Mouse (Mus musculus): ENCODE data around the gene Gm42878. TPM values are rescaled to one million over a fixed set of nuclear protein-coding genes. Genes with fewer than 3 reads are reported as not detected.

Gm42878 gene
- polyA plus RNA-seq, 1 experiment from 2014 or later = 0.46 TPM

- ATAC-seq (ENCODE audit: insufficient number of reproducible peaks, insufficient read depth, low FRiP score, low TSS enrichment) = no peak
- H3K4me1 ChIP-seq = no peaks in the 10 kb centered on the region
- H3K27ac ChIP-seq = no peak overlapping the region
- H3K9ac ChIP-seq = no peak overlapping the region
- H3K9me3 ChIP-seq = no peaks in the 10 kb centered on the region
- no peak overlapping the region for H3K4me2 ChIP-seq (replicated peaks)
- no peaks in the 10 kb centered on the region for H3K36me3 ChIP-seq
- H3K4me3 ChIP-seq = no peak overlapping the region
- 78% methylated on average over 1 of the region's 1 CpGs for WGBS
- H3K27me3 ChIP-seq = no peaks in the 10 kb centered on the region
These were observed 69.2 kb downstream of the Gm42878 start for GRCm38 (mm10) chr5:121476040-121476439.

- WGBS = 68% methylated on average over 7 of the region's 7 CpGs
- no peak for ATAC-seq (ENCODE audit: insufficient number of reproducible peaks, insufficient read depth, low FRiP score, low TSS enrichment)
- no peaks in the 10 kb centered on the region for H3K4me1 ChIP-seq
- no peak overlapping the region for H3K27ac ChIP-seq
- no peaks in the 10 kb centered on the region for H3K36me3 ChIP-seq
- no peaks in the 10 kb centered on the region for H3K9me3 ChIP-seq
- H3K4me2 ChIP-seq (replicated peaks) = no peak overlapping the region
- H3K9ac ChIP-seq = no peak overlapping the region
- no peaks in the 10 kb centered on the region for H3K27me3 ChIP-seq
- H3K4me3 ChIP-seq = no peak overlapping the region
These were observed 70.7 kb downstream of the Gm42878 start for GRCm38 (mm10) chr5:121474610-121475009.

GRCm38 (mm10) chr5:121472411-121472810 is 72.9 kb downstream of the Gm42878 start:
- Histone ChIP-seq H3K27ac (no peak overlapping the region), H3K36me3 (no peaks in the 10 kb centered on the region), H3K9ac (no peak overlapping the region), H3K9me3 (no peaks in the 10 kb centered on the region), H3K27me3 (no peaks in the 10 kb centered on the region), H3K4me2 (replicated peaks) (no peak overlapping the region), H3K4me1 (no peaks in the 10 kb centered on the region), H3K4me3 (no peak overlapping the region)
- ATAC-seq (ENCODE audit: insufficient number of reproducible peaks, insufficient read depth, low FRiP score, low TSS enrichment) = no peak
- 78% methylated on average over 2 of the region's 2 CpGs for WGBS

GRCm38 (mm10) chr5:121469566-121469965 is 75.7 kb downstream of the Gm42878 start:
- H3K4me2 ChIP-seq (replicated peaks) = no peak overlapping the region
- 30% methylated on average over 3 of the region's 3 CpGs for WGBS
- no peak overlapping the region for H3K27ac ChIP-seq
- ATAC-seq (ENCODE audit: insufficient number of reproducible peaks, insufficient read depth, low FRiP score, low TSS enrichment) = no peak
- H3K4me3 ChIP-seq = no peak overlapping the region
- H3K9ac ChIP-seq = no peak overlapping the region
- H3K27me3 ChIP-seq = no peaks in the 10 kb centered on the region
- H3K4me1 ChIP-seq = no peaks in the 10 kb centered on the region
- H3K9me3 ChIP-seq = no peaks in the 10 kb centered on the region
- no peaks in the 10 kb centered on the region for H3K36me3 ChIP-seq

Other genes starting within 250 kb of the Gm42878 start
- 81.0 and 87.6 TPM in 2 replicates for gene Trafd1, start 159.8 kb downstream of the Gm42878 start, polyA plus RNA-seq (2016; fragmentation: Nextera tagmentation; extraction: Ambion mirVana)
- gene Naa25, start 147.5 kb downstream of the Gm42878 start, polyA plus RNA-seq (2016; fragmentation: Nextera tagmentation; extraction: Ambion mirVana) = 40.7 and 41.8 TPM in 2 replicates
- 1.3 and 1.4 TPM in 2 replicates for gene Tmem116, start 93.6 kb downstream of the Gm42878 start, polyA plus RNA-seq (2016; fragmentation: Nextera tagmentation; extraction: Ambion mirVana)
- 135 and 137 TPM in 2 replicates for gene Erp29, start 93.0 kb downstream of the Gm42878 start, polyA plus RNA-seq (2016; fragmentation: Nextera tagmentation; extraction: Ambion mirVana)
- not detected in 2 replicates for gene Adam1b, start 42.0 kb downstream of the Gm42878 start, polyA plus RNA-seq (2016; fragmentation: Nextera tagmentation; extraction: Ambion mirVana)
- gene Adam1a, start within 50 bp of the Gm42878 start, polyA plus RNA-seq (2016; fragmentation: Nextera tagmentation; extraction: Ambion mirVana) = 2.0 and 2.1 TPM in 2 replicates
- 59.5 and 62.9 TPM in 2 replicates for gene Mapkapk5, start 423 bp upstream of the Gm42878 start, polyA plus RNA-seq (2016; fragmentation: Nextera tagmentation; extraction: Ambion mirVana)
- gene Aldh2, start 48.3 kb upstream of the Gm42878 start, polyA plus RNA-seq (2016; fragmentation: Nextera tagmentation; extraction: Ambion mirVana) = 235 and 258 TPM in 2 replicates
- 2.1 and 2.5 TPM in 2 replicates for gene Acad12, start 73.5 kb upstream of the Gm42878 start, polyA plus RNA-seq (2016; fragmentation: Nextera tagmentation; extraction: Ambion mirVana)
- gene Acad10, start 115.0 kb upstream of the Gm42878 start, polyA plus RNA-seq (2016; fragmentation: Nextera tagmentation; extraction: Ambion mirVana) = 1.6 and 2.2 TPM in 2 replicates
- 47.7 and 51.2 TPM in 2 replicates for gene Brap, start 115.1 kb upstream of the Gm42878 start, polyA plus RNA-seq (2016; fragmentation: Nextera tagmentation; extraction: Ambion mirVana)
- gene Atxn2, start 165.9 kb upstream of the Gm42878 start, polyA plus RNA-seq (2016; fragmentation: Nextera tagmentation; extraction: Ambion mirVana) = 72.3 and 91.6 TPM in 2 replicates

All from embryonic facial prominence, embryonic 12.5 days (tissue).